Mouse (Mus musculus) kidney, adult 9 months (tissue): ENCODE data around the gene Dcst2.

ENCODE experiments used
- DNase-seq: peaks from one replicate; pipeline ENCODE4 v3.0.0; 2022

Dcst2 gene

GRCm38 (mm10) chr3:89361675-89362074 lies at the start of gene Dcst2:
Dcst2 (plus strand) TSS chr3:89361975.
- no peak for DNase-seq

- DNase-seq, result no peak
These were observed 47.4 kb upstream of the Dcst2 start for GRCm38 (mm10) chr3:89314340-89314739.

GRCm38 (mm10) chr3:89314791-89315190 lies 47.0 kb upstream of the Dcst2 start:
- no peak for DNase-seq

GRCm38 (mm10) chr3:89315195-89315929 lies 46.4 kb upstream of the Dcst2 start:
- DNase-seq, result peak; percentile 79

- peak; percentile 30 for DNase-seq
These were observed 45.6 kb upstream of the Dcst2 start for GRCm38 (mm10) chr3:89315930-89316831.

- DNase-seq, result peak; percentile 93
These were observed 44.9 kb upstream of the Dcst2 start for GRCm38 (mm10) chr3:89316833-89317232.

GRCm38 (mm10) chr3:89317246-89317645 lies 44.5 kb upstream of the Dcst2 start:
- no peak for DNase-seq

GRCm38 (mm10) chr3:89318316-89318715 lies 43.5 kb upstream of the Dcst2 start:
- DNase-seq, result no peak

- DNase-seq, result no peak
These were observed 42.7 kb upstream of the Dcst2 start for GRCm38 (mm10) chr3:89318971-89319590.

- DNase-seq, result no peak
These were observed 42.0 kb upstream of the Dcst2 start for GRCm38 (mm10) chr3:89319591-89320350.

- peak; percentile 42 for DNase-seq
These were observed 41.1 kb upstream of the Dcst2 start for GRCm38 (mm10) chr3:89320581-89321182.

- DNase-seq, result no peak
These were observed 40.3 kb upstream of the Dcst2 start for GRCm38 (mm10) chr3:89321183-89322130.

GRCm38 (mm10) chr3:89322131-89322500 lies 39.7 kb upstream of the Dcst2 start:
- no peak for DNase-seq

- DNase-seq, result peak; percentile 64
These were observed 39.1 kb upstream of the Dcst2 start, which contains the start of gene Efna3 for GRCm38 (mm10) chr3:89322514-89323165. Efna3 (minus strand) TSS chr3:89322965.

- DNase-seq, result no peak
These were observed 35.9 kb upstream of the Dcst2 start for GRCm38 (mm10) chr3:89325882-89326281.

GRCm38 (mm10) chr3:89327371-89327870 lies 34.4 kb upstream of the Dcst2 start:
- DNase-seq, result no peak

- DNase-seq, result no peak
These were observed 33.2 kb upstream of the Dcst2 start for GRCm38 (mm10) chr3:89328623-89329022.

GRCm38 (mm10) chr3:89330346-89330745 lies 31.4 kb upstream of the Dcst2 start:
- DNase-seq, result no peak

GRCm38 (mm10) chr3:89330948-89331347 lies 30.8 kb upstream of the Dcst2 start:
- no peak for DNase-seq

GRCm38 (mm10) chr3:89331561-89331960 lies 30.2 kb upstream of the Dcst2 start:
- no peak for DNase-seq
